Mouse (Mus musculus) erythroblast, embryonic 14.5 days (primary cell): ENCODE data around the gene Pth1r.

Experiments used
- GATA1 ChIP-seq: IDR thresholded peaks from 2 replicates; pipeline ENCODE4 v1.6.1; 2012; ENCODE audit warnings: low read length, inconsistent platforms, mixed read lengths
- TAL1 ChIP-seq: IDR thresholded peaks from 3 replicates; pipeline ENCODE4 v1.6.1; 2012; ENCODE audit warnings: low read length, inconsistent platforms, mixed read lengths

DNA sequence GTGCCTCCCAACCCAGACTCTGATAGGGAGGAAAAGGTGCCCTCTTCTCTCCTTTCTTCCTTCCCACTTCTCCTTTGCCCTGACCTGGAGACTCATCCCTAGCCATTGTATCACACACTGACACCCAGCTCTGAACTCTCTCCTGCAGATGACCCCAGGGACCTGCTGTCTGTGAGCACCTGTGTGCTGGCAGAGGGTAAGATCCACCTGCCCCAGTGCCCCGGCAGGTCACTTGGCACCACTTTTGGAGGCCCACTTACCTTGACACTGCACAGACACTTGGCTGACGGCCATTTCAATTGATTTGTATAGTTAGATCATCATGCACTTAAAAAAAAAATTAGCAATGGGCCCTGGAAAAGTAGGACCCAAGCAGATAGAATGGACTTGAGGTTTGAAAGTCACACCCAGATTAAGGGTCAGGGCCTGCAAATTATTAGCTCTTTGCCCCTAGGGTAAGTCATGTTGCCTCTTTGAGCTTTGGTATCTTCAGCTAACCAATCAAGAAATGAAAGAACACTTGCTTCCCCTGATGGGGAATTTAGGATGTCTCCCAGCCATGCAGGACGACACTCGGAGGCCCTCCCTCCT is 51.7 kb downstream of the Pth1r start:
- TF ChIP-seq TAL1 (no peak), GATA1 (no peak)
